Mouse (Mus musculus): Measurements from ENCODE around the gene Rgl3. TPM values are rescaled to one million over a fixed set of nuclear protein-coding genes. Genes with fewer than 3 reads are reported as not detected.

Gene Rgl3
- polyA plus RNA-seq, 1 experiment: 9.5 TPM

DNA sequence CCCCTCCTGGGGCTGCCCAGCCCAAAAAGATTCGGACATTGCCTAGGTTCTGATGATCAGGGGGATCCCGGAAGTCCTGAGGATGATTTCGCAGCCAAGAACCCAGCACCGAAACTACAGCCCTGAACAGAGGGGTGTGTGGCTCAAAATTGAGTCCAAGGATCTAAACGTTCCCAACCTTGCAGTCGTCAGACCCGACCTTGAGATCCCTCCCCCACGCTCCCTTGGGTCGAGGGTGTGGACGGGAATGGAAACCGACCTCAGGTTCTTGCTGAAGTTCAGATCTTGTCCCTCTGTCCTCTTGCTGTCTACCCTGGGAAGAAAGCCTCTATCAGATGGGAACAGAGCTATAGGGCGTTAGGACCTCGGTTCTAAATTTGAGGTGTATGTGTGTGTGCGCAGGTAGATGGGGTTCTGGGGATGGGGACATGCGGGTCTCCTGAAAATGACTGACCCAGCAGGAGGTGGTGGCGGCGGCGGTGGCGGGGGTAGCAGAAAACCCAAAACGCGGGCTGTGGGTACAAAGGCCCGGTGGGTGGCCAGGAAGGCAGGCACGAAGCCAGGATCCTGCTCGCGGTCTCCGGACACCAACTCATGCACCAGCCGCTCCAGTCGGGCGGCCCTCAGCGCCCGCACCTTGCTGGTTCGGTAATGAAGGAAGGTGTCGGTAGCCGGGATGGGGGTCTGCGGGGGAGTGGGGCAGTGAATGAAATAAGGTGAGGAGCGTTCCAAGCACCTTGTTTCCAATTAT lies 1.5 kb downstream of the Rgl3 start:
- Histone ChIP-seq H3K4me3 (ENCODE audit: insufficient read depth, low read length) (no peak overlapping the region), H3K27ac (ENCODE audit: insufficient read depth, low read depth, low read length) (no peak overlapping the region), H3K4me1 (ENCODE audit: control insufficient read depth, insufficient read depth, low read length) (0 out of 2 replicates have a peak, but pooled peaks cover 2% of the 10 kb centered on the region)
- no peak for TF ChIP-seq CTCF (IDR thresholded peaks at IDR 0.05; ENCODE audit: low read depth, low read length)
- TF ChIP-seq POLR2A (IDR thresholded peaks at IDR 0.05; ENCODE audit: borderline replicate concordance, low read depth, low read length): no peak

GRCm38 (mm10) chr9:21983911-21984310 lies 5.3 kb downstream of the Rgl3 start:
- Histone ChIP-seq H3K4me3 (ENCODE audit: insufficient read depth, low read length) (no peak overlapping the region), H3K4me1 (ENCODE audit: control insufficient read depth, insufficient read depth, low read length) (no peaks in the 10 kb centered on the region), H3K27ac (ENCODE audit: insufficient read depth, low read depth, low read length) (no peak overlapping the region)
- no peak for TF ChIP-seq CTCF (IDR thresholded peaks at IDR 0.05; ENCODE audit: low read depth, low read length)
- no peak for TF ChIP-seq POLR2A (IDR thresholded peaks at IDR 0.05; ENCODE audit: borderline replicate concordance, low read depth, low read length)

DNA sequence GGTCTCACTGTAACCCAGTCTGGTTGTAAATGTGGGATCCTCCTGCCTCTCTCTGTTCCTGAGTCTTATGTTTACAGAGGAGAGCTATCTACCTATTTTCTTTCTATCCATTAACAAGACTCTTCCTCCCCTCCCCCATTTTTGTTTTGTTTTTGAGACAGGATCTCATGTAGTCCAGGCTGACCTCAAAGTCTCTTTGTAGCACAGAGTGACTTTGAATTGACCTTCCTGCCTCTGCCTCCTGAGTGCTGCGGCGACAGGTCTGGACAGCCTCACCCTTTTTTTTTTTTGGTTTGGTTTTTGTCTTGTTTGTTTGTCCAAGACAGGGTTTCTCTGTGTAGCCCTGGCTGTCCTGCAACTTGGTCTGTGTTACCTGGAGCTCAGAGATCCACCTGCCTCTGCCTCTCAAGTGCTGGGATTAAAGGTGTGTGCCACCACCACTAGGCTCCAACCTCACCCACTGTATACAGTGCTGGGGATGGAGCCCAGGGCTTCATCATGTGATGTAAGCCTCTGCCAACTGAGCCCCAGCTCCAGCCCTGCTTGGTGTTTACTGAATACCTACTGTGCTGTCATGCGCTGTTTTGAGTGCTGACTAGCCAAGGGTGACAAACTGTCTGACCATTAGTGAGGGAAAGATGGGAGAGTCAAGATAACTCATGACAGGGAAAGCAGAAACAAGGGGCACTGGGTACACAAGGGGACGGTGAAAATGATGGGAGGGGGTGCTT lies 10.7 kb downstream of the Rgl3 start:
- Histone ChIP-seq H3K27ac (ENCODE audit: insufficient read depth, low read depth, low read length) (no peak overlapping the region), H3K4me1 (ENCODE audit: control insufficient read depth, insufficient read depth, low read length) (no peaks in the 10 kb centered on the region), H3K4me3 (ENCODE audit: insufficient read depth, low read length) (no peak overlapping the region)
- TF ChIP-seq CTCF (IDR thresholded peaks at IDR 0.05; ENCODE audit: low read depth, low read length) (no peak), POLR2A (IDR thresholded peaks at IDR 0.05; ENCODE audit: borderline replicate concordance, low read depth, low read length) (no peak)

DNA sequence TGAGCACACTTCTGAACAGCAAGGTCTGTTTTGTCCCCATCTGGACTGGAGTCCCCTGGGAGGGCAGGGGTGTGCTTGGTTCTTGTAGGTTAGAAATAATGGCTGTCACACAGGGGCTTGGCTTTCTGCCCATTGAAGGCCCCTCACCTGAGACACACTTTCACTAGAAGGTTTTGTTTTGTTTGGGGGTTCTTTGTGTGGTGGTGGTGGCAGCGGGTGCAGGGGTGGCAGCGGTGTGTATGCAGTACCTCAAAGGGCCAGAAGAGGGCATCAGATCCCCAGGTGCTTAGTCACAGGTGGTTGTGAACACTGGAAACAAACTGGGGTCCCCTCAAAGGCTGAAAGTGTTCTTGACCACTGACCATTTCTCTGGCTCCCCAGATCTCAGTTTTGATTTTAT lies 11.3 kb downstream of the Rgl3 start:
- no peak overlapping the region for H3K27ac ChIP-seq (ENCODE audit: insufficient read depth, low read depth, low read length)
- TF ChIP-seq CTCF (IDR thresholded peaks at IDR 0.05; ENCODE audit: low read depth, low read length) (peak; percentile 62), POLR2A (IDR thresholded peaks at IDR 0.05; ENCODE audit: borderline replicate concordance, low read depth, low read length) (no peak)
- no peak overlapping the region for H3K4me3 ChIP-seq (ENCODE audit: insufficient read depth, low read length)
- no peaks in the 10 kb centered on the region for H3K4me1 ChIP-seq (ENCODE audit: control insufficient read depth, insufficient read depth, low read length)

- Histone ChIP-seq H3K4me1 (ENCODE audit: control insufficient read depth, insufficient read depth, low read length) (no peaks in the 10 kb centered on the region), H3K27ac (ENCODE audit: insufficient read depth, low read depth, low read length) (no peak overlapping the region), H3K4me3 (ENCODE audit: insufficient read depth, low read length) (no peak overlapping the region)
- TF ChIP-seq CTCF (IDR thresholded peaks at IDR 0.05; ENCODE audit: low read depth, low read length) (no peak), POLR2A (IDR thresholded peaks at IDR 0.05; ENCODE audit: borderline replicate concordance, low read depth, low read length) (no peak)
These were observed 11.9 kb downstream of the Rgl3 start for GRCm38 (mm10) chr9:21977331-21977730.

GRCm38 (mm10) chr9:21976626-21977175 lies 12.5 kb downstream of the Rgl3 start:
- Histone ChIP-seq H3K4me1 (ENCODE audit: control insufficient read depth, insufficient read depth, low read length) (no peaks in the 10 kb centered on the region), H3K27ac (ENCODE audit: insufficient read depth, low read depth, low read length) (no peak overlapping the region), H3K4me3 (ENCODE audit: insufficient read depth, low read length) (no peak overlapping the region)
- TF ChIP-seq CTCF (IDR thresholded peaks at IDR 0.05; ENCODE audit: low read depth, low read length): no peak
- no peak for TF ChIP-seq POLR2A (IDR thresholded peaks at IDR 0.05; ENCODE audit: borderline replicate concordance, low read depth, low read length)

GRCm38 (mm10) chr9:21969304-21969703 lies 19.9 kb downstream of the Rgl3 start:
- Histone ChIP-seq H3K4me1 (ENCODE audit: control insufficient read depth, insufficient read depth, low read length) (peaks cover 6% of the 10 kb centered on the region), H3K27ac (ENCODE audit: insufficient read depth, low read depth, low read length) (no peak overlapping the region), H3K4me3 (ENCODE audit: insufficient read depth, low read length) (no peak overlapping the region)
- TF ChIP-seq CTCF (IDR thresholded peaks at IDR 0.05; ENCODE audit: low read depth, low read length) (no peak), POLR2A (IDR thresholded peaks at IDR 0.05; ENCODE audit: borderline replicate concordance, low read depth, low read length) (no peak)

DNA sequence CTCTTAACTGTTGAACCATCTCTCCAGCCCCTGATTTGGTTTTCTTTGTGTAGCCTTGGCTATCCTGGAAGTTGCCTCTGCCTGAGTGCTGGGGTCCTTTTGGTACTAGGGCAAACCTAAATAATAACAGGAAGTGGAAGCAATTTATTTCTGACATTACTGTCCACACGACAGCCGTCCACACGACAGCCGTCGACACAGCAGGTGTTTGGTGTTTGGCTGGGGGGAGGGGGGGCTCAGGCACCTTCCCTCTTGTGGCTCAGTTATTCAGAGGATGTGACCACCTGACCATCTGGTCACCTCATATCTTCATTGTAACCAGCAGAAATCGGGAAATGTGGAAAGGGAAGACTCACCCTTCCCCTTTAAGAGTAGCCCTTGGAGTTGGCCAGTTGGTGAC lies 20.4 kb downstream of the Rgl3 start:
- no peak for TF ChIP-seq CTCF (IDR thresholded peaks at IDR 0.05; ENCODE audit: low read depth, low read length)
- Histone ChIP-seq H3K27ac (ENCODE audit: insufficient read depth, low read depth, low read length) (no peak overlapping the region), H3K4me3 (ENCODE audit: insufficient read depth, low read length) (no peak overlapping the region), H3K4me1 (ENCODE audit: control insufficient read depth, insufficient read depth, low read length) (peaks cover 6% of the 10 kb centered on the region)

- H3K4me1 ChIP-seq (ENCODE audit: control insufficient read depth, insufficient read depth, low read length): peaks cover 3% of the 10 kb centered on the region; the same call in 1 of the 2 replicates
- no peak for TF ChIP-seq CTCF (IDR thresholded peaks at IDR 0.05; ENCODE audit: low read depth, low read length)
- no peak for TF ChIP-seq POLR2A (IDR thresholded peaks at IDR 0.05; ENCODE audit: borderline replicate concordance, low read depth, low read length)
- no peak within 1 kb of the TSS for H3K27ac ChIP-seq (ENCODE audit: insufficient read depth, low read depth, low read length)
- peak within 1 kb of the TSS; percentile 55 for H3K4me3 ChIP-seq (ENCODE audit: insufficient read depth, low read length)
These were observed 25.8 kb downstream of the Rgl3 start, which contains the start of gene Epor for GRCm38 (mm10) chr9:21963417-21963816. Gene Epor (minus strand): TSS chr9:21963506.
